In the genomic region with DNA sequence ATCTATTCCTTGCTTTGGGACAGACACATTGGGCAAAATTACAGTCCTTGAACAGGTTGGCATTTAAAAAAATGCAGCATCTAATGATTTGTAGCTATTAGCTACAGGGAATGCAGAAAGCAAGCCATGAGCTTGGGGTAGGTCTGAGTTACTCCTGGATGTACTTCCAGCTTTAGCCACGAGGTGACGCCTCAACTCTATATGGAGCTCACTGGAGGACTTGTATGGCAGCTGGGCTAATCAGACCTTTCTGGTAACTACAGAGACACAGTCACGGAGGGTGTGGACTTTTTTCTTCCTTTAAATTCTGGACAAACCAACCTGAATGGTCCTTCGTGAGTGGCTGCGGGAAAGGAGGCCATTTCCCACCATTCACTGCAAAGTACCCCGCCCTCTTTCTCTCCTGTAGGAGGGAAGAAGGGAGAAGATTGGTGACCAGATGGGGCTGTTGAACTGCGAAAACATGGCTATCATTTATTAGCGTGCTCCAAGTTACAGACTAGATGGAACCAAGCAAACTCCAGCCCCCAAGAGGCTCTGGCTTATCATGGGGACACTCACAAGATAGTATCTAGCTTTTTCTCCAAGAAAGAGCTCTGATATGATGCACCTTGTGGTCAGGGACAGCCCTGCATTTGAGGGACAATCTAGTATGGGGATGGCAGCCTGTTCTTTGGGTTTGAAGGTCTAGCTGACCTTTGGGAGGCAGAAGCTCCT, we compare ENCODE assay signal across 8 mouse cellular contexts. TPM values are rescaled to one million over a fixed set of nuclear protein-coding genes. Genes with fewer than 3 reads are reported as not detected.
DNase-seq lines count a peak whose midpoint lies in the region; ATAC-seq and TF ChIP-seq lines count a peak whose summit lies in the region.

No protein-coding gene starts in this region.

- WGBS in lung, embryonic 14.5 days: 18% methylated on average over 8 of the region's 8 CpGs

- peak overlapping the region; percentile 48 for H3K4me2 ChIP-seq in lung, embryonic 14.5 days

- no peaks in the 10 kb centered on the region for H3K9me3 ChIP-seq in MEL (replicated peaks; ENCODE audit: insufficient read depth, low read length)
- H3K9me3 ChIP-seq in lung, embryonic 14.5 days (ENCODE audit: low read depth, low read length): no peaks in the 10 kb centered on the region

- H3K4me1 ChIP-seq in MEL (ENCODE audit: control insufficient read depth in 1 of 2, insufficient read depth in 2 of 2, low read length in 2 of 2): peaks cover 0 to 3% of the 10 kb centered on the region in 2 experiments; a peak in 1 of 4 replicates
- H3K4me1 ChIP-seq in lung, embryonic 14.5 days (ENCODE audit: insufficient read depth): no peaks in the 10 kb centered on the region

- ATAC-seq in lung, embryonic 14.5 days (ENCODE audit: insufficient read depth): peak; percentile 89

- peak; percentile 79 to 99 (median 92) for TF ChIP-seq CTCF in MEL (IDR thresholded peaks at IDR 0.05 in 2 of 3, conservative IDR thresholded peaks at IDR 0.05 in 1 of 3; ENCODE audit: control insufficient read depth in 1 of 3, insufficient read depth in 1 of 3, low read depth in 2 of 3, low read length in 3 of 3, poor library complexity in 1 of 3, severe bottlenecking in 1 of 3)
- TF ChIP-seq CTCF in lung, embryonic 14.5 days (IDR thresholded peaks at IDR 0.05; ENCODE audit: low read depth): peak; percentile 98

- no peak for TF ChIP-seq EP300 in MEL (IDR thresholded peaks at IDR 0.05; ENCODE audit: low read depth in 1 of 2, low read length in 2 of 2)

- DNase-seq in MEL (ENCODE audit: low read depth, low spot score): peak; percentile 84
- DNase-seq in cerebellum, adult 18-20 months: peak; percentile 71 to 78
- DNase-seq in forelimb bud, embryonic 11.5 days (ENCODE audit: low read depth, low spot score): peak; percentile 81
- peak; percentile 80 to 85 for DNase-seq in heart, postnatal 36 days
- DNase-seq in layer of hippocampus, adult 11-12 months (ENCODE audit: low spot score): peak; percentile 90
- DNase-seq in lung, embryonic 14.5 days: peak; percentile 96
- peak; percentile 94 for DNase-seq in retina, embryonic 14.5 days (ENCODE audit: low spot score)
- peak; percentile 84 for DNase-seq in thymus, postnatal 25 days

- TF ChIP-seq POLR2A in MEL (IDR thresholded peaks at IDR 0.05; ENCODE audit: control insufficient read depth in 1 of 2, insufficient read depth in 1 of 2, low read depth in 1 of 2, low read length in 2 of 2, poor library complexity in 1 of 2): no peak

- intact Hi-C loops in heart, postnatal 36 days (cut with DNase I): loop anchor here (1.0 to 10.0 kb wide), 6 partner anchors 239 to 949 kb away; no protein-coding TSS in a partner anchor

- TF ChIP-seq RAD21 in MEL (IDR thresholded peaks at IDR 0.05; ENCODE audit: low read depth, low read length): peak; percentile 94

- no peaks in the 10 kb centered on the region for H3K79me2 ChIP-seq in MEL (ENCODE audit: control insufficient read depth, insufficient read depth, low read length, poor library complexity)

- no peak overlapping the region for H3K4me3 ChIP-seq in MEL (ENCODE audit: control insufficient read depth in 1 of 2, insufficient read depth in 1 of 2, low read depth in 2 of 2, low read length in 2 of 2)
- no peak overlapping the region for H3K4me3 ChIP-seq in lung, embryonic 14.5 days (ENCODE audit: low read depth, low read length)

- H3K27ac ChIP-seq in MEL (ENCODE audit: control insufficient read depth, low read depth, low read length): no peak overlapping the region
- no peak overlapping the region for H3K27ac ChIP-seq in lung, embryonic 14.5 days (ENCODE audit: low read depth)

- H3K9ac ChIP-seq in MEL (ENCODE audit: control insufficient read depth, low read depth, low read length, poor library complexity, severe bottlenecking): no peak overlapping the region
- no peak overlapping the region for H3K9ac ChIP-seq in lung, embryonic 14.5 days

- no peaks in the 10 kb centered on the region; a peak in 2 of 4 replicates for H3K27me3 ChIP-seq in MEL (ENCODE audit: control insufficient read depth in 1 of 2, insufficient read depth in 2 of 2, low read length in 2 of 2)
- H3K27me3 ChIP-seq in lung, embryonic 14.5 days (ENCODE audit: insufficient read depth, low read length): no peaks in the 10 kb centered on the region

- peaks cover 0 to 2% of the 10 kb centered on the region in 2 experiments; a peak in 1 of 4 replicates for H3K36me3 ChIP-seq in MEL (ENCODE audit: control insufficient read depth in 1 of 2, insufficient read depth in 2 of 2, low read length in 2 of 2)
- no peaks in the 10 kb centered on the region for H3K36me3 ChIP-seq in lung, embryonic 14.5 days (ENCODE audit: insufficient read depth)

TF ChIP-seq in MEL, 35 proteins besides CTCF, POLR2A, EP300 and RAD21:
- TF ChIP-seq TAL1 (IDR thresholded peaks at IDR 0.05; ENCODE audit: low read length) (no peak), ZC3H11A (IDR thresholded peaks at IDR 0.05; ENCODE audit: low read depth, low read length) (peak; percentile 80), SMC3 (IDR thresholded peaks at IDR 0.05; ENCODE audit: low read depth, low read length) (peak; percentile 90), TBP (IDR thresholded peaks at IDR 0.05; ENCODE audit: low read depth, low read length) (0 out of 2 replicates have a peak, but pooled peaks have one; percentile 27)

RNA-seq across cellular contexts. Expression of gene 1810046K07Rik, which starts 6.7 kb away (rescaled TPM):
- total RNA-seq in MEL (2012; rRNA removed): not detected in 2 replicates
- polyA plus RNA-seq in MEL (2012; ENCODE audit: insufficient read depth in 1 of 2, insufficient read length in 2 of 2, low read depth in 1 of 2, low replicate concordance in 2 of 2, missing spikeins in 1 of 2): not detected
- total RNA-seq in heart, postnatal 36 days (2021): not detected
- not detected in 2 replicates for polyA plus RNA-seq in lung, embryonic 14.5 days (2014; fragmentation: Nextera tagmentation; extraction: Ambion mirVana)

RNA-seq across cellular contexts. Expression of gene Colca2, which starts 57.1 kb away (rescaled TPM):
- total RNA-seq in MEL (2012; rRNA removed): not detected in 2 replicates
- not detected for polyA plus RNA-seq in MEL (2012; ENCODE audit: insufficient read depth in 1 of 2, insufficient read length in 2 of 2, low read depth in 1 of 2, low replicate concordance in 2 of 2, missing spikeins in 1 of 2)
- total RNA-seq in heart, postnatal 36 days (2021): 1 to 10 TPM in 1 of 2 experiments, under 1 TPM in 1; 0.89 to 1.6 TPM
- 4.9 and 6.0 TPM in 2 replicates for polyA plus RNA-seq in lung, embryonic 14.5 days (2014; fragmentation: Nextera tagmentation; extraction: Ambion mirVana)
